Mouse (Mus musculus) frontal cortex, postnatal 14 days (tissue): Measurements from ENCODE around the gene Zfp292.
"Not testable (repeated sequence)": the region's sequence is repeated elsewhere in the genome, so short reads cannot be mapped to it uniquely, and the experiment has no call there.

ENCODE experiments used
- DNase-seq, 2 experiments: peaks; one replicate each; pipeline ENCODE4 v3.0.0; 2022; ENCODE audit warnings: low spot score in 2 of 2

Zfp292 gene

GRCm38 (mm10) chr4:34882818-34883217, at the start of gene Zfp292:
Gene Zfp292 (minus strand): TSS chr4:34882960.
- DNase-seq = peak; percentile 90 to 94

- not testable (repeated sequence) for DNase-seq
These were observed 45.6 kb upstream of the Zfp292 start for GRCm38 (mm10) chr4:34928386-34928785.

GRCm38 (mm10) chr4:34922177-34922870, 39.6 kb upstream of the Zfp292 start:
- peak; percentile 13 to 35 for DNase-seq

GRCm38 (mm10) chr4:34917400-34917799, 34.6 kb upstream of the Zfp292 start:
- no peak for DNase-seq

GRCm38 (mm10) chr4:34912171-34912570, 29.4 kb upstream of the Zfp292 start:
- DNase-seq = no peak

- no peak for DNase-seq
These were observed 28.6 kb upstream of the Zfp292 start for GRCm38 (mm10) chr4:34911401-34911800.

GRCm38 (mm10) chr4:34908127-34908526, 25.4 kb upstream of the Zfp292 start:
- no peak for DNase-seq

- DNase-seq = no peak
These were observed 24.3 kb upstream of the Zfp292 start for GRCm38 (mm10) chr4:34907026-34907425.

GRCm38 (mm10) chr4:34906151-34906550, 23.4 kb upstream of the Zfp292 start:
- no peak for DNase-seq

- no peak for DNase-seq
These were observed 22.6 kb upstream of the Zfp292 start for GRCm38 (mm10) chr4:34905396-34905795.

GRCm38 (mm10) chr4:34901582-34901981, 18.8 kb upstream of the Zfp292 start:
- DNase-seq = not testable (repeated sequence)

GRCm38 (mm10) chr4:34901166-34901565, 18.4 kb upstream of the Zfp292 start:
- no peak for DNase-seq

GRCm38 (mm10) chr4:34900155-34900554, 17.4 kb upstream of the Zfp292 start:
- peak in 1 of 2 experiments; percentile 16 for DNase-seq

GRCm38 (mm10) chr4:34899322-34899721, 16.6 kb upstream of the Zfp292 start:
- no peak for DNase-seq

GRCm38 (mm10) chr4:34898497-34898896, 15.7 kb upstream of the Zfp292 start:
- DNase-seq = no peak

- no peak for DNase-seq
These were observed 10.7 kb upstream of the Zfp292 start, which contains the start of gene Cga for GRCm38 (mm10) chr4:34893479-34893878. Gene Cga (plus strand): TSS chr4:34893779.

GRCm38 (mm10) chr4:34889812-34890185, 7.0 kb upstream of the Zfp292 start:
- no peak for DNase-seq

- no peak for DNase-seq
These were observed 6.5 kb upstream of the Zfp292 start for GRCm38 (mm10) chr4:34889101-34889811.

GRCm38 (mm10) chr4:34887295-34887694, 4.5 kb upstream of the Zfp292 start:
- DNase-seq = no peak

- DNase-seq = peak; percentile 61 to 65
These were observed 3.8 kb upstream of the Zfp292 start for GRCm38 (mm10) chr4:34886490-34887111.

GRCm38 (mm10) chr4:34885631-34886351, 3.0 kb upstream of the Zfp292 start:
- DNase-seq = no peak
